Mouse (Mus musculus): ENCODE measurements around the gene Cmtm6. TPM values are rescaled to one million over a fixed set of nuclear protein-coding genes. Genes with fewer than 3 reads are reported as not detected.

The Cmtm6 gene
- total RNA-seq (2014; rRNA removed): 15.2 and 17.9 TPM in 2 replicates
- 23.9 and 24.8 TPM in 2 replicates for polyA plus RNA-seq (2015; fragmentation: Nextera tagmentation; extraction: Ambion mirVana)

- DNase-seq (ENCODE audit: low spot score) (peak; percentile 96), ATAC-seq (peak; percentile 94)
- H3K4me3 ChIP-seq (ENCODE audit: low read length): peak within 1 kb of the TSS; percentile 58
- H3K9ac ChIP-seq (replicated peaks; ENCODE audit: low read length): peak within 1 kb of the TSS; percentile 78
- H3K4me2 ChIP-seq (ENCODE audit: low read depth, low read length): peak within 1 kb of the TSS; percentile 72
- under 1% methylated on average over 52 of the region's 53 CpGs for WGBS
- H3K36me3 ChIP-seq (ENCODE audit: insufficient read depth, low read length): no peaks in the 10 kb centered on the region
- peak within 1 kb of the TSS; percentile 80 for H3K27ac ChIP-seq
- no peaks in the 10 kb centered on the region for H3K9me3 ChIP-seq (ENCODE audit: low read length)
- no peaks in the 10 kb centered on the region for H3K27me3 ChIP-seq (ENCODE audit: insufficient read depth, low read length)
- peak; percentile 63 for TF ChIP-seq CTCF (IDR thresholded peaks at IDR 0.05; ENCODE audit: low read depth)
- H3K4me1 ChIP-seq (ENCODE audit: insufficient read depth, low read length): peaks cover 8% of the 10 kb centered on the region
Observed at GRCm38 (mm10) chr9:114731011-114731755, at the start of gene Cmtm6. Gene Cmtm6, plus strand, starts transcription at chr9:114731116.

GRCm38 (mm10) chr9:114682193-114682592 lies 48.7 kb upstream of the Cmtm6 start:
- Histone ChIP-seq H3K27me3 (ENCODE audit: insufficient read depth, low read length) (no peaks in the 10 kb centered on the region), H3K4me3 (ENCODE audit: low read length) (no peak overlapping the region), H3K4me2 (ENCODE audit: low read depth, low read length) (no peak overlapping the region), H3K36me3 (ENCODE audit: insufficient read depth, low read length) (no peaks in the 10 kb centered on the region), H3K9ac (replicated peaks; ENCODE audit: low read length) (no peak overlapping the region), H3K9me3 (ENCODE audit: low read length) (no peaks in the 10 kb centered on the region), H3K4me1 (ENCODE audit: insufficient read depth, low read length) (no peaks in the 10 kb centered on the region), H3K27ac (no peak overlapping the region)
- ATAC-seq: no peak
- 86% methylated on average over 4 of the region's 4 CpGs for WGBS
- no peak for TF ChIP-seq CTCF (IDR thresholded peaks at IDR 0.05; ENCODE audit: low read depth)
- no peak for DNase-seq (ENCODE audit: low spot score)

- TF ChIP-seq CTCF (IDR thresholded peaks at IDR 0.05; ENCODE audit: low read depth): no peak
Observed at GRCm38 (mm10) chr9:114686245-114686644, 44.7 kb upstream of the Cmtm6 start.

GRCm38 (mm10) chr9:114687639-114688038 lies 43.3 kb upstream of the Cmtm6 start:
- no peak for ATAC-seq
- Histone ChIP-seq H3K36me3 (ENCODE audit: insufficient read depth, low read length) (peaks cover 5% of the 10 kb centered on the region), H3K4me1 (ENCODE audit: insufficient read depth, low read length) (peaks cover 15% of the 10 kb centered on the region), H3K9me3 (ENCODE audit: low read length) (no peaks in the 10 kb centered on the region), H3K9ac (replicated peaks; ENCODE audit: low read length) (0 out of 2 replicates have a peak overlapping the region, but pooled peaks have one; percentile 99), H3K4me2 (ENCODE audit: low read depth, low read length) (peak overlapping the region; percentile 78), H3K4me3 (ENCODE audit: low read length) (peak overlapping the region; percentile 98), H3K27ac (peak overlapping the region; percentile 98; the same call in 1 of the 2 replicates), H3K27me3 (ENCODE audit: insufficient read depth, low read length) (no peaks in the 10 kb centered on the region)
- WGBS: 68% methylated on average over 13 of the region's 13 CpGs
- DNase-seq (ENCODE audit: low spot score): no peak
- no peak for TF ChIP-seq CTCF (IDR thresholded peaks at IDR 0.05; ENCODE audit: low read depth)

More at GRCm38 (mm10) chr9:114686245-114686644, 44.7 kb upstream of the Cmtm6 start:
- Histone ChIP-seq H3K9ac (replicated peaks; ENCODE audit: low read length) (no peak overlapping the region), H3K27ac (no peak overlapping the region), H3K4me2 (ENCODE audit: low read depth, low read length) (no peak overlapping the region), H3K27me3 (ENCODE audit: insufficient read depth, low read length) (no peaks in the 10 kb centered on the region), H3K36me3 (ENCODE audit: insufficient read depth, low read length) (no peaks in the 10 kb centered on the region), H3K4me3 (ENCODE audit: low read length) (no peak overlapping the region), H3K4me1 (ENCODE audit: insufficient read depth, low read length) (peaks cover 15% of the 10 kb centered on the region), H3K9me3 (ENCODE audit: low read length) (no peaks in the 10 kb centered on the region)
- whole genome bisulfite sequencing: 89% methylated on average over 7 of the region's 7 CpGs
- no peak for DNase-seq (ENCODE audit: low spot score)
- ATAC-seq: no peak

- Histone ChIP-seq H3K9me3 (ENCODE audit: low read length) (no peaks in the 10 kb centered on the region), H3K27ac (peak within 1 kb of the TSS; percentile 98), H3K4me1 (ENCODE audit: insufficient read depth, low read length) (peaks cover 15% of the 10 kb centered on the region), H3K9ac (replicated peaks; ENCODE audit: low read length) (peak within 1 kb of the TSS; percentile 99), H3K4me2 (ENCODE audit: low read depth, low read length) (peak within 1 kb of the TSS; percentile 78), H3K36me3 (ENCODE audit: insufficient read depth, low read length) (peaks cover 10% of the 10 kb centered on the region), H3K27me3 (ENCODE audit: insufficient read depth, low read length) (no peaks in the 10 kb centered on the region), H3K4me3 (ENCODE audit: low read length) (peak within 1 kb of the TSS; percentile 98)
- ATAC-seq (peak; percentile 97), DNase-seq (ENCODE audit: low spot score) (peak; percentile 99)
- no peak for TF ChIP-seq CTCF (IDR thresholded peaks at IDR 0.05; ENCODE audit: low read depth)
- WGBS: under 1% methylated on average over 54 of the region's 57 CpGs
Observed at GRCm38 (mm10) chr9:114688252-114688952, 42.5 kb upstream of the Cmtm6 start, which contains the start of gene Dync1li1. Gene Dync1li1, plus strand, starts transcription at chr9:114688790.

- ATAC-seq: peak; percentile 68
- peak; percentile 58 for DNase-seq (ENCODE audit: low spot score)
Observed at GRCm38 (mm10) chr9:114688953-114689407, 41.9 kb upstream of the Cmtm6 start.

More at GRCm38 (mm10) chr9:114688953-114689407, 41.9 kb upstream of the Cmtm6 start:
- no peaks in the 10 kb centered on the region for H3K9me3 ChIP-seq (ENCODE audit: low read length)
- WGBS: under 1% methylated on average over 48 of the region's 50 CpGs
- TF ChIP-seq CTCF (IDR thresholded peaks at IDR 0.05; ENCODE audit: low read depth): no peak
- H3K4me3 ChIP-seq (ENCODE audit: low read length): peak overlapping the region; percentile 98
- H3K4me1 ChIP-seq (ENCODE audit: insufficient read depth, low read length): peaks cover 15% of the 10 kb centered on the region
- H3K36me3 ChIP-seq (ENCODE audit: insufficient read depth, low read length): peaks cover 10% of the 10 kb centered on the region
- H3K27me3 ChIP-seq (ENCODE audit: insufficient read depth, low read length): no peaks in the 10 kb centered on the region
- H3K4me2 ChIP-seq (ENCODE audit: low read depth, low read length): peak overlapping the region; percentile 78
- peak overlapping the region; percentile 98 for H3K27ac ChIP-seq
- H3K9ac ChIP-seq (replicated peaks; ENCODE audit: low read length): peak overlapping the region; percentile 99
